In the genomic region with DNA sequence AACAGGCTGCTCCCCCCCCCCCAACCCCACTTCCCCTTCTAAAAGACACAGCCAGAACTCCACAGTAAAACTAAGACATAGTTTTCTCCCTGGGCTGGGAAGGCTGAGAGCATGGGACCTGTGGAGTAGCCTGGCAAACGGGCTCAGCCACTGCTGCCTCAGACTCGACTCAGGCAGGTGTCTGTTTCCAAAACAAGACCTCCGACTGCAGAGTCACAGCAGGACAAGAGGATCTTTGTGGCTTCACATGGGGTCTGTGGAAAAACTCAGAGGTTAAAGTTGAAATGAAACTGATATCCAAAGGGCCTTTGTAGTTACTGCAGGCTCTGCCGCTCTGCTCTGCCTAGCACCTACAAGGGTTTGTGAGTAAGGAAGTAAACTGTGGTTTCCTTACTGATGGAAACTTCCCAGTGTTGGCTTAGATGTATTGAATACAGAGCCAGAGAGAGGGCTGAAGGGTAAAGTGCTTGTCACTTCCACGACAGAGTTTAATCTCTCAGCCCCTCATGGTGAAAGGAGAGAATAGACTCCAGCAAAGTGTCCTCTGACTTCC, we compare ENCODE assay signal across 13 mouse cellular contexts. TPM values are rescaled to one million over a fixed set of nuclear protein-coding genes. Genes with fewer than 3 reads are reported as not detected.
DNase-seq lines count a peak whose midpoint lies in the region; ATAC-seq lines count a peak whose summit lies in the region.
"Had no signal": no experiment of that assay in that cellular context is flagged by ENCODE, and none has a peak within 500 bp of the region (broad histone marks: within the 10 kb centered on the region; RNA-seq: fewer than 3 reads in every experiment).

No protein-coding gene starts in this region.

- peak; percentile 73 for ATAC-seq in megakaryocyte progenitor cell, adult 5-6 weeks (replicated peaks; ENCODE audit: poor library complexity)
- ATAC-seq: forebrain, embryonic 16.5 days had no signal

- H3K4me1 ChIP-seq in brown adipose tissue, adult 24 weeks (ENCODE audit: control insufficient read depth, insufficient read depth, insufficient read length, low read length): peaks cover 15% of the 10 kb centered on the region; the same call in 1 of the 2 replicates
- H3K4me1 ChIP-seq: megakaryocyte, embryonic 14.5 days had no signal

- H3K27ac ChIP-seq in brown adipose tissue, adult 24 weeks (replicated peaks; ENCODE audit: low read depth, low read length): 0 out of 2 replicates have a peak overlapping the region, but pooled peaks have one; percentile 36

- DNase-seq in spleen, adult 12 weeks (ENCODE audit: low spot score): peak; percentile 10
- DNase-seq in spleen, postnatal 14 days (ENCODE audit: low spot score in 2 of 2): no peak
- no peak for DNase-seq in layer of hippocampus, adult 8-10 months (ENCODE audit: low spot score in 2 of 2)
- no peak for DNase-seq in adrenal gland, postnatal 4 days (ENCODE audit: low spot score in 2 of 2)
- no peak for DNase-seq in ovary, postnatal 14 days (ENCODE audit: low spot score)
- DNase-seq: heart, adult 18-20 months; kidney, adult 18-20 months; layer of hippocampus, postnatal 36 days; right cerebral cortex, adult 18-20 months had no signal

- H3K4me3 ChIP-seq in brown adipose tissue, adult 24 weeks (ENCODE audit: insufficient read depth, low read depth, low read length): no peak overlapping the region
- H3K4me3 ChIP-seq: megakaryocyte, embryonic 14.5 days had no signal

RNA-seq across cellular contexts. Expression of a gene that starts 25.0 kb away (rescaled TPM):
- polyA plus RNA-seq in brown adipose tissue, adult 24 weeks (2012; ENCODE audit: insufficient read depth, insufficient read length, missing spikeins): 27.6 and 37.6 TPM in 2 replicates
- total RNA-seq in megakaryocyte progenitor cell, adult 5-6 weeks (2015): 5.4 and 11.5 TPM in 2 replicates
- 8.9 and 28.0 TPM in 2 replicates for total RNA-seq in megakaryocyte progenitor cell, adult 5-6 weeks (2017)
- total RNA-seq in layer of hippocampus, adult 8-10 months (2022): 100 to 1,000 TPM in 3 of 4 experiments, 10 to 100 TPM in 1; 75.5 to 160 (median 130) TPM
- total RNA-seq in adrenal gland, postnatal 4 days (2021): 100 to 1,000 TPM; 116 to 120 TPM
